Mouse (Mus musculus) monocyte, adult 5-6 weeks (primary cell): ENCODE results near the gene Calm3. TPM values are rescaled to one million over a fixed set of nuclear protein-coding genes. Genes with fewer than 3 reads are reported as not detected.
"Not testable (repeated sequence)": the region's sequence is repeated elsewhere in the genome, so short reads cannot be mapped to it uniquely, and the experiment has no call there.

ENCODE experiments used
- ATAC-seq: fragments of 153-309, 156-312 bp; replicated peaks from 2 replicates; pipeline ENCODE4 v1.8.0; 2017; ENCODE audit warnings: mild to moderate bottlenecking; ENCODE audit not compliant: low TSS enrichment, insufficient number of reproducible peaks, severe bottlenecking, poor library complexity, low FRiP score
- total RNA-seq: library from RNA; stranded (forward); fragments of 200-1000, 200-491, 200-594 nt; gene quantifications from 3 replicates; pipeline ENCODE4 v1.2.3, GENCODE M21; 2017

The Calm3 gene
- 169 to 298 TPM (median 195 TPM) in 3 replicates for total RNA-seq

- peak; percentile 84 for ATAC-seq
Observed at GRCm38 (mm10) chr7:16924037-16924834, at the start of gene Calm3. Calm3 (minus strand) TSS chr7:16924114.

GRCm38 (mm10) chr7:16971160-16971559 is 47.2 kb upstream of the Calm3 start:
- ATAC-seq: no peak

GRCm38 (mm10) chr7:16968414-16968813 is 44.5 kb upstream of the Calm3 start:
- no peak for ATAC-seq

GRCm38 (mm10) chr7:16961678-16962077 is 37.8 kb upstream of the Calm3 start:
- no peak for ATAC-seq

GRCm38 (mm10) chr7:16959539-16960187 is 35.7 kb upstream of the Calm3 start, which contains the start of gene Pnmal1:
Pnmal1 (plus strand) TSS chr7:16959679.
- no peak for ATAC-seq

GRCm38 (mm10) chr7:16956410-16957265 is 32.7 kb upstream of the Calm3 start:
- no peak for ATAC-seq

GRCm38 (mm10) chr7:16955712-16956111 is 31.8 kb upstream of the Calm3 start:
- no peak for ATAC-seq

- not testable (repeated sequence) for ATAC-seq
Observed at GRCm38 (mm10) chr7:16953776-16954175, 29.9 kb upstream of the Calm3 start.

GRCm38 (mm10) chr7:16950861-16951635 is 27.1 kb upstream of the Calm3 start:
- peak; percentile 85 for ATAC-seq

GRCm38 (mm10) chr7:16949908-16950841 is 26.3 kb upstream of the Calm3 start:
- ATAC-seq: peak; percentile 63

GRCm38 (mm10) chr7:16948923-16949458 is 25.1 kb upstream of the Calm3 start:
- no peak for ATAC-seq

GRCm38 (mm10) chr7:16947959-16948361 is 24.0 kb upstream of the Calm3 start:
- no peak for ATAC-seq

- no peak for ATAC-seq
Observed at GRCm38 (mm10) chr7:16947349-16947895, 23.5 kb upstream of the Calm3 start.

- no peak for ATAC-seq
Observed at GRCm38 (mm10) chr7:16946441-16947348, 22.8 kb upstream of the Calm3 start.

- ATAC-seq: no peak
Observed at GRCm38 (mm10) chr7:16945419-16945818, 21.5 kb upstream of the Calm3 start.

- ATAC-seq: no peak
Observed at GRCm38 (mm10) chr7:16944808-16945315, 20.9 kb upstream of the Calm3 start.
